Mouse (Mus musculus): Measurements from ENCODE around the gene Cdc123.

GRCm38 (mm10) chr2:5894296-5894695, 49.3 kb upstream of the Cdc123 start:
- TF ChIP-seq POLR2A (IDR thresholded peaks at IDR 0.05; ENCODE audit: control insufficient read depth, extremely low read depth, insufficient read depth, low read length, poor library complexity) = no peak
- no peak for TF ChIP-seq CTCF (IDR thresholded peaks at IDR 0.05; ENCODE audit: borderline replicate concordance, control insufficient read depth, extremely low read depth, insufficient read depth, low read length, poor library complexity)

All from thymus, adult 2 months (tissue).